Mouse (Mus musculus): ENCODE data around the gene Cyyr1. TPM values are rescaled to one million over a fixed set of nuclear protein-coding genes. Genes with fewer than 3 reads are reported as not detected.

Gene Cyyr1
- polyA plus RNA-seq, 1 experiment from 2014 or later, result 6.0 TPM

- ATAC-seq (replicated peaks; ENCODE audit: low FRiP score, low TSS enrichment, low read depth) (no peak), DNase-seq (ENCODE audit: low spot score) (no peak)
- H3K4me2 ChIP-seq (ENCODE audit: low read length), result no peak overlapping the region
- H3K9ac ChIP-seq (ENCODE audit: low read length), result no peak overlapping the region
- no peaks in the 10 kb centered on the region for H3K9me3 ChIP-seq (ENCODE audit: control insufficient read depth, low read length)
- 60% methylated on average over 2 of the region's 2 CpGs for WGBS
- H3K4me1 ChIP-seq (replicated peaks; ENCODE audit: control insufficient read depth, insufficient read depth, low read length), result no peaks in the 10 kb centered on the region
- no peaks in the 10 kb centered on the region for H3K27me3 ChIP-seq (replicated peaks; ENCODE audit: control insufficient read depth, insufficient read depth, low read length)
- H3K27ac ChIP-seq (ENCODE audit: low read depth), result no peak overlapping the region
- H3K4me3 ChIP-seq (ENCODE audit: low read depth, low read length), result no peak overlapping the region
- H3K36me3 ChIP-seq (ENCODE audit: control insufficient read depth, insufficient read depth, low read length), result no peaks in the 10 kb centered on the region
Observed at GRCm38 (mm10) chr16:85435427-85435826, 117.8 kb downstream of the Cyyr1 start.

GRCm38 (mm10) chr16:85429173-85429572 is 124.0 kb downstream of the Cyyr1 start:
- Histone ChIP-seq H3K9me3 (ENCODE audit: control insufficient read depth, low read length) (no peaks in the 10 kb centered on the region), H3K4me1 (replicated peaks; ENCODE audit: control insufficient read depth, insufficient read depth, low read length) (no peaks in the 10 kb centered on the region), H3K9ac (ENCODE audit: low read length) (no peak overlapping the region), H3K4me2 (ENCODE audit: low read length) (no peak overlapping the region), H3K27ac (ENCODE audit: low read depth) (no peak overlapping the region), H3K36me3 (ENCODE audit: control insufficient read depth, insufficient read depth, low read length) (no peaks in the 10 kb centered on the region), H3K27me3 (replicated peaks; ENCODE audit: control insufficient read depth, insufficient read depth, low read length) (no peaks in the 10 kb centered on the region), H3K4me3 (ENCODE audit: low read depth, low read length) (no peak overlapping the region)
- no peak for ATAC-seq (replicated peaks; ENCODE audit: low FRiP score, low TSS enrichment, low read depth)
- 46% methylated on average over 3 of the region's 3 CpGs for WGBS
- no peak for DNase-seq (ENCODE audit: low spot score)

GRCm38 (mm10) chr16:85422889-85423288 is 130.3 kb downstream of the Cyyr1 start:
- no peak for DNase-seq (ENCODE audit: low spot score)
- Histone ChIP-seq H3K9ac (ENCODE audit: low read length) (no peak overlapping the region), H3K36me3 (ENCODE audit: control insufficient read depth, insufficient read depth, low read length) (no peaks in the 10 kb centered on the region), H3K27ac (ENCODE audit: low read depth) (no peak overlapping the region), H3K4me2 (ENCODE audit: low read length) (no peak overlapping the region), H3K4me1 (replicated peaks; ENCODE audit: control insufficient read depth, insufficient read depth, low read length) (no peaks in the 10 kb centered on the region), H3K27me3 (replicated peaks; ENCODE audit: control insufficient read depth, insufficient read depth, low read length) (no peaks in the 10 kb centered on the region), H3K9me3 (ENCODE audit: control insufficient read depth, low read length) (no peaks in the 10 kb centered on the region), H3K4me3 (ENCODE audit: low read depth, low read length) (no peak overlapping the region)
- no peak for ATAC-seq (replicated peaks; ENCODE audit: low FRiP score, low TSS enrichment, low read depth)
- WGBS, result 81% methylated on average over 2 of the region's 2 CpGs

- no peaks in the 10 kb centered on the region for H3K27me3 ChIP-seq (replicated peaks; ENCODE audit: control insufficient read depth, insufficient read depth, low read length)
- H3K27ac ChIP-seq (ENCODE audit: low read depth), result no peak overlapping the region
- no peak overlapping the region for H3K4me2 ChIP-seq (ENCODE audit: low read length)
- H3K36me3 ChIP-seq (ENCODE audit: control insufficient read depth, insufficient read depth, low read length), result no peaks in the 10 kb centered on the region
- no peaks in the 10 kb centered on the region for H3K9me3 ChIP-seq (ENCODE audit: control insufficient read depth, low read length)
- WGBS, result 90% methylated on average over 3 of the region's 3 CpGs
- ATAC-seq (replicated peaks; ENCODE audit: low FRiP score, low TSS enrichment, low read depth) (no peak), DNase-seq (ENCODE audit: low spot score) (no peak)
- no peak overlapping the region for H3K4me3 ChIP-seq (ENCODE audit: low read depth, low read length)
- H3K4me1 ChIP-seq (replicated peaks; ENCODE audit: control insufficient read depth, insufficient read depth, low read length), result no peaks in the 10 kb centered on the region
- H3K9ac ChIP-seq (ENCODE audit: low read length), result no peak overlapping the region
Observed at GRCm38 (mm10) chr16:85415415-85415814, 137.8 kb downstream of the Cyyr1 start.

- H3K4me3 ChIP-seq (ENCODE audit: low read depth, low read length), result no peak overlapping the region
- no peak overlapping the region for H3K27ac ChIP-seq (ENCODE audit: low read depth)
- ATAC-seq (replicated peaks; ENCODE audit: low FRiP score, low TSS enrichment, low read depth) (no peak), DNase-seq (ENCODE audit: low spot score) (no peak)
- no peaks in the 10 kb centered on the region for H3K27me3 ChIP-seq (replicated peaks; ENCODE audit: control insufficient read depth, insufficient read depth, low read length)
- no peak overlapping the region for H3K9ac ChIP-seq (ENCODE audit: low read length)
- no peaks in the 10 kb centered on the region for H3K36me3 ChIP-seq (ENCODE audit: control insufficient read depth, insufficient read depth, low read length)
- H3K4me2 ChIP-seq (ENCODE audit: low read length), result no peak overlapping the region
- WGBS, result 18% methylated on average over 4 of the region's 4 CpGs
- H3K9me3 ChIP-seq (ENCODE audit: control insufficient read depth, low read length), result no peaks in the 10 kb centered on the region
- peaks cover 3% of the 10 kb centered on the region; the same call in 1 of the 2 replicates for H3K4me1 ChIP-seq (replicated peaks; ENCODE audit: control insufficient read depth, insufficient read depth, low read length)
Observed at GRCm38 (mm10) chr16:85393430-85393948, 159.7 kb downstream of the Cyyr1 start.

- Histone ChIP-seq H3K36me3 (ENCODE audit: control insufficient read depth, insufficient read depth, low read length) (no peaks in the 10 kb centered on the region), H3K27me3 (replicated peaks; ENCODE audit: control insufficient read depth, insufficient read depth, low read length) (no peaks in the 10 kb centered on the region), H3K9me3 (ENCODE audit: control insufficient read depth, low read length) (no peaks in the 10 kb centered on the region), H3K4me3 (ENCODE audit: low read depth, low read length) (no peak overlapping the region), H3K9ac (ENCODE audit: low read length) (no peak overlapping the region), H3K4me2 (ENCODE audit: low read length) (no peak overlapping the region), H3K4me1 (replicated peaks; ENCODE audit: control insufficient read depth, insufficient read depth, low read length) (peaks cover 9% of the 10 kb centered on the region), H3K27ac (ENCODE audit: low read depth) (peak overlapping the region; percentile 22; the same call in 1 of the 2 replicates)
- ATAC-seq (replicated peaks; ENCODE audit: low FRiP score, low TSS enrichment, low read depth) (no peak), DNase-seq (ENCODE audit: low spot score) (no peak)
- WGBS, result 22% methylated on average over 5 of the region's 5 CpGs
Observed at GRCm38 (mm10) chr16:85386801-85387200, 166.4 kb downstream of the Cyyr1 start.

Other genes with a start within 250 kb of the Cyyr1 start
- gene Adamts1, start 249.7 kb upstream of the Cyyr1 start, polyA plus RNA-seq (2014; fragmentation: Nextera tagmentation; extraction: Ambion mirVana), result 24.7 and 30.8 TPM in 2 replicates

All from intestine, embryonic 14.5 days (tissue).